Mouse (Mus musculus) small intestine, adult 2 months (tissue): ENCODE data around the gene Dhrs11.

Experiments
- CTCF ChIP-seq: fragments of 200-500 bp; IDR thresholded peaks from 2 replicates; pipeline ENCODE4 v1.5.1; 2012; ENCODE audit warnings: low read depth, mild to moderate bottlenecking, control low read depth, inconsistent platforms, low read length, moderate library complexity, mixed read lengths; ENCODE audit not compliant: insufficient replicate concordance, insufficient read length; ENCODE audit errors: extremely low read depth
- POLR2A ChIP-seq: fragments of 200-500 bp; IDR thresholded peaks from 2 replicates; pipeline ENCODE4 v1.6.1; 2012; ENCODE audit warnings: low read depth, mild to moderate bottlenecking, control low read depth, inconsistent platforms, low read length, moderate library complexity

DNA sequence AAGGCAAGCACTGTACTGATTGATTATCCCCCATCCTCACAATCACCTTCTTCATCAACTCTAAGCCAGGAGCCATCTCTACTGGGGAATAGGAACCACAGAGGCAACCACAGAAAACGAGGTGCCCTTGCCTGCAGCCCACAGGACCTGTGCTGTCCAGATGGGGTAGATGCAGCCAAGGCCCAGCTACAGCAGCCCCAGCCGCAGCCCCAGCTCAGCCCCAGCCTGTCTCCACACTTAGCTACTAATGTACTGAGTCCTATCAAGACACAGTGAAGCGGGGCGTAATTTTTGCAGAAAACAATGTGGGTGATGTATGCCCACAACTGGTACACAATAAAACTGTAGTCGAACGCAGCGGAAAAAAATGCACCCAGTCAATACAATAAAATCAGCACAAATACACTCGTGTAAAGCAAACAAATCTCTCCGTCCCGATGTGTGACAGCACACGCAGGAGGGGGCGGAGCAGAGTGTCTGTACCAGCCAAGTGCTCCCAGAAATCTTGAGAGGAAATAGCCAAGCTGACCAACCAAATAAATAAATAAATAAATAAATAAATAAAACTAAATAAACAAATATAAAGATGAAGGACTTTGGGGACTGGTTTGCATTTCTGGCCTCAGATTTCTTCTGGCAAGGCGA is 53.8 kb downstream of the Dhrs11 start:
- TF ChIP-seq CTCF (no peak), POLR2A (no peak)
